Mouse (Mus musculus) megakaryocyte progenitor cell, adult 5-6 weeks (primary cell): ENCODE measurements around the gene Vmn2r59. TPM values are rescaled to one million over a fixed set of nuclear protein-coding genes. Genes with fewer than 3 reads are reported as not detected.
A peak's percentile ranks its signal among the peaks of the same experiment; 100 is the strongest.

ENCODE experiments used
- ATAC-seq: replicated peaks from 2 replicates; pipeline ENCODE4 v1.8.0; 2016; ENCODE audit warnings: mild to moderate bottlenecking, moderate TSS enrichment, inconsistent platforms; ENCODE audit not compliant: poor library complexity
- total RNA-seq, 2 experiments: library from RNA; stranded (forward) in 1 of 2; stranded (reverse) in 1 of 2; fragments of 157-497, 149-512 nt in 1 of 2; fragments of 200-1000 nt in 1 of 2; gene quantifications; 2 replicates each; pipeline versions ENCODE4 v1.2.3 to v1.2.4; 2015 to 2017

Vmn2r59 gene
- not detected in 2 replicates for total RNA-seq (2015)
- total RNA-seq (2017) = not detected in 2 replicates

- no peak for ATAC-seq
Measured at GRCm38 (mm10) chr7:42058923-42059322, at the start of gene Vmn2r59. Vmn2r59 (minus strand) TSS chr7:42059023.

GRCm38 (mm10) chr7:42107470-42107869 is 48.6 kb upstream of the Vmn2r59 start, which contains the start of gene Vmn2r60:
Vmn2r60 (plus strand) TSS chr7:42107770.
- no peak for ATAC-seq

DNA sequence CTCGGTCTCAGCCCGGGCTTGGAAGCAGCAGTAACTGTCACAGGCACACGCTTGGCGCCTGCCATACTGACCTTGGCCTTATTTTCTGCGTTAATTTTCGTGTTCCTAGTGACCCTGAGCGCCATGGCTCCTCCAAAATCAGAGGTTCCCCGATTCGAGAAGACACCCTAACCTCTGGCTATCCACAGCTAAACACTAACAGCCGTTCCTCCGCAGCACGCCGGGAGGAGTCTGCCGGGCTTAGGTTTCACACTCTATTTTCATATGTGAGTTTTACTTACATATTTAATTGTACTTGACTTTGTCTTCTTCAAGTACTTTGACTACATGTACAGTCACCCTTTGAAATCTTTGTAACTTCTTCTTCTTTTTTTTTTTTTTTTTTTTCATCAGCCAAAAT is 48.2 kb upstream of the Vmn2r59 start:
- ATAC-seq = peak; percentile 57

Other genes with a start within 250 kb of the Vmn2r59 start
- not detected in 2 replicates for gene Vmn2r58, start 186.3 kb downstream of the Vmn2r59 start, total RNA-seq (2015)
- not detected in 2 replicates for gene Vmn2r58, start 186.3 kb downstream of the Vmn2r59 start, total RNA-seq (2017)
- 0.02 TPM in 1 of 2 replicates, not detected in the other for gene Vmn2r60, start 48.7 kb upstream of the Vmn2r59 start, total RNA-seq (2015)
- gene Vmn2r60, start 48.7 kb upstream of the Vmn2r59 start, total RNA-seq (2017) = not detected in 2 replicates
- not detected in 2 replicates for gene Vmn2r61, start 201.0 kb upstream of the Vmn2r59 start, total RNA-seq (2015)
- not detected in 2 replicates for gene Vmn2r61, start 201.0 kb upstream of the Vmn2r59 start, total RNA-seq (2017)